Mouse (Mus musculus) cerebellum, adult 11 months (tissue): ENCODE data around the gene Vgf.

Source experiments
- DNase-seq: peaks from one replicate; pipeline ENCODE4 v3.0.0; 2022

The Vgf gene

DNA sequence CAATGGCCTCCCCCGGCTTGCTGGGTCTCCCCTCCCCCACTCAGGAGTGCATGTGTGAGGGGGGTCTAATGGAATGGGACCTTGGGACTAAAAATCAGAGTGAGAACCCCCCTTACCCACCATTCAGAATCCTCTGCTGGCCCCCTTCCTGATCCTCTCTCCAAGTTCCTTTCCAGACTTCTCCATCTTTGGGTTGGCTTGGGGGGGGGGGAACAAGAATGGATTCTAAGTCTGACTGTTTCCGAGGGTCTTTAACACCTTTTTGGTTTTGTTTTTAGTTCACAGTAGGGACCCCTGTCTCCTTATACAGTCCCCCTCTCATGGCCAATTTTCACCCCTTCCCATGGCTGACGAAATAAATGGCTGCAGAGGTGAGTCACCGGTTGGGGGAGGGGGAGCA is at the start of gene Vgf:
TSS of gene Vgf (plus strand) at position 301 of the 400 bp plus-strand sequence.
- DNase-seq = no peak

DNA sequence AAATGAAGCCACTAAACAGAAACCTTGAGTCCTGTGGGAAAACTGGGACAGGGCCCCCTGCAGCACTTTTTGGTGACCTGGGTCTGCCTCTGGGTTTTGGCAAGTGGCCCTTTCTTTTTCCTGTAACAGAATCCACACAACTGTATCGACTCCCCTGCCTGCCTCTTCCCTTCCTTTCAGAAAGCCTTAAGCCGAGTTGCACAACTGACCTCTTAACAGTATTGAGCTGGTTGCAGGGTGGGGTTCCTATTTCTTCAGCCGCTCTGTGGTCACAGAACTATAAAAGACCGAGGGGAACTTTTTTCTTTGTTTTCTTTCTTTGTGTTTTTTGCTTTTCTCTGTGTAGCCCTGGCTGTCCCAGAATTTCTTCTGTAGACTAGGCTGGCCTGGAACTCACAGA is 48.4 kb upstream of the Vgf start:
- no peak for DNase-seq

DNA sequence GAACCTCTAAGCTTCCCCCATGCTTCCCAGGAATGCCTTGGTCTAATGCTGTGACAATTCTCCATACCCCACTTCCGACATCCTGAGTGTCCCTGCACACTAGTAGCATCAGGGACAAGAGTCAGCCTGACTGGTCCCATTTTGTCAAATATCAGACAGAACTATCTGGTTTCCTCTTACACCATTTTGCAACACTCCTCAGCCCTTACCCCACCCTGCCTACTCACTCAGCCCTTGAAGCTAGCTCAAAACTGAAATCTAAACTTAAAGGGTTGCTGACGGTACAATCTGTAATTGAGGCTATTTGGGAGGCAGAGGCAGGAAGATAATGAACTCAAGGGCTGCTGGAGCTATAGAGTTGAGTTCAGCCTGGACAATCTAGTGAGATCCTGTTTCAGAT is 46.4 kb upstream of the Vgf start:
- DNase-seq = no peak

GRCm38 (mm10) chr5:136980974-136981373 is 45.2 kb upstream of the Vgf start:
- no peak for DNase-seq

DNA sequence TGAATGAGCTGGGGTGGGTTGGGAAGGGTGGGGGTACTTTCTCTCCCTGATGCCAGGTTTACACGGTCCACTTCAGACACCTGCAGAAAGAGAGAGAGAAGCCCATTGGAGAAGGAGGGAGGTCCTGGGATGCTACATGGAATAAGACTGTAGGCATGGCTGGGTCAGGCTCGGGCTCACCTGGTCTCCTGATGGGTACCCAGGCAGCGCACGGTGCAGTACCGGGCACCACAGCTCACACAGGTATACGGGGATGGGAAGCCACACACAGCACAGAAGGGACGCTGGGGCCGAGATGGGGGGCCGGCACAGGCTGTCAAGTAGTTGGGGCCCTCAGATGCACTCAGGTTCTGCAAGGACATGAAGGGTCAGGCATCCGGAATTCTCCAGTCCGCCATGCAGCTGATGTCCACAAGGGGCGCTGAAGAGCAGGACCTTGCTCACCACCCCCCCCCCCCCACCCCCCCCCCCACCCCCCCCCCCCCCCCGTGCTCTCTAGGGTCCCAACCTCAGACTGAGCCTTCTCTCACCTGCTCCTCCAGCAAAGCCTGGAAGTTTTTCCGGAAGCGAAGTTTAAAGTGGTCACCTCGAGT is 43.8 kb upstream of the Vgf start:
- DNase-seq = no peak

- DNase-seq = no peak
Measured at GRCm38 (mm10) chr5:136984828-136985227, 41.4 kb upstream of the Vgf start.

DNA sequence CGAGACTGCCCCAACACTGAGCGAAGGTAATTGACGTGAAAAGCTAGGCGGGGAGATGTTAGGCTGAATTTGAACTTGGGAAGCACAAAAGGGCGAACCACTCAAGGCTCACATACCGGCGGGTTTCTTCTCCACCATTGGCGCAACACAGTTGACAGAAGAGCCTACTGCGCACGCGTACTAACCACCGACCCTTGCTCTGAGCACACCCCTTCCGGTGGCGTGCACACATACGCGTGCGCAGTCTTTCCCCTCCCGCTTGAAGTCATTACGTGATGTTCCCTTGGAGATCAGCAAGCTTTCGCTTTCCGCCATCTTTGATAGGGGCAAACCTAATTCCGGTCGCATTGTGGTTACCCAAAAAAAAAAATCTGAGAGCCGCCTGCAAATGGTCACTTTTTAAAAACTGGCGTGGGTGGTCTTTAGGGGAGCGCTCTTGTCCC is 39.5 kb upstream of the Vgf start, which contains the start of gene Plod3:
TSS of gene Plod3 (plus strand) at position 325 of the 443 bp plus-strand sequence.
- DNase-seq = peak; percentile 97

DNA sequence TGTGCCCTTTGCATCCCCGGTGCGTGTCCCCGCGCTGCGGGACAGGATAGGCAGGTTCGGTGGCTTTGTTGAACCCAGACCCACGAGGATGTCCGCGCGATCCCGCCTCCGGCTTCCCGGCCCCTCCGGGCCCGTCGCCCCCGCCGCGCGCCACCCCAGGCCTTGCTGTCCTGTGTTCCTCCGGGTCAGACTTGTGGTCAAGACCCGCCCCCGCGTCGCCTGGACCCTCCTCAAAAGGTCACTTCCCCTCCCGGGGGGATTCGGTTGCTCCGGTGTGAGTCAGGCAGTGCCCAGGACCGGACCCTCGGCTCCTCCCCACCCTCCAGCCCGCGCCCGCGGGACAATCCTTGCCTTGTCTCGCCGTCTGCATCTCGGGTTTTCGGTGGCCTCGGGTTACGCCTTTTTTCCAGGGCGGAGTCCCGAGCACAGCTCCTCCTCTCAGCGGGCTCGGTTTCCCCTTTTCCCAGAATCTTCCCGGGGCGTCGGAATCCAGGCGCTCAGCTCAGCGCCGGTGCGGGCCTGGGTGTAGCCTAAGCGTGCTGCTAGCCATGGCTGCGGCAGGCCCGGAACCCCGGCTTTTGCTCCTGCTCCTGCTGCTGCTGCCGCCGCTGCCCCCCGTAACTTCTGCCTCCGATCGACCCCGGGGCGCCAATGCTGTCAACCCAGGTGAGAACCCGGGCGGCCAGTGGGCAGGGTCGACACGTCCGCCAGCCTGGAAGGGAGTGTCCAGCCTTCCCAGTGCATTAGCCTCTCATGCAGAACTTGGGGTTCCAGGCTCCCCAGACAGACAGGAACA is 38.9 kb upstream of the Vgf start:
- DNase-seq = peak; percentile 76

DNA sequence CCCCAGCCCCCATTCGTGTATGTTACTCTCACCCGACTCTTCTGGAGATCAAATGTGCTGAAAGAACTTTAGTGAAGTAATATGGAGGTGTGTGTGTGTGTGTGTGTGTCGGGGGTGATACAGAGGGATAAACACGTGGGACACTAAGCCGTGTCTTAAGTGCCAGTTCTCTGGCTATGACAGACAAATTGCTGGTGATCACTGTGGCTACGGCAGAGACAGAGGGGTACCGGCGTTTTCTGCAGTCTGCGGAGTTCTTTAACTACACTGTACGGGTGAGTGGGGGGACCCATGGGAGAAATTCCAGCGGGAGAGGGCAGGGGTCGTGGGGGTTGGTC is 38.3 kb upstream of the Vgf start, which contains the start of gene Znhit1:
TSS of gene Znhit1 (minus strand) at position 88 of the 338 bp plus-strand sequence.
- DNase-seq = no peak

- no peak for DNase-seq
Measured at GRCm38 (mm10) chr5:136988420-136988819, 37.8 kb upstream of the Vgf start.

- no peak for DNase-seq
Measured at GRCm38 (mm10) chr5:136989801-136990200, 36.4 kb upstream of the Vgf start.

DNA sequence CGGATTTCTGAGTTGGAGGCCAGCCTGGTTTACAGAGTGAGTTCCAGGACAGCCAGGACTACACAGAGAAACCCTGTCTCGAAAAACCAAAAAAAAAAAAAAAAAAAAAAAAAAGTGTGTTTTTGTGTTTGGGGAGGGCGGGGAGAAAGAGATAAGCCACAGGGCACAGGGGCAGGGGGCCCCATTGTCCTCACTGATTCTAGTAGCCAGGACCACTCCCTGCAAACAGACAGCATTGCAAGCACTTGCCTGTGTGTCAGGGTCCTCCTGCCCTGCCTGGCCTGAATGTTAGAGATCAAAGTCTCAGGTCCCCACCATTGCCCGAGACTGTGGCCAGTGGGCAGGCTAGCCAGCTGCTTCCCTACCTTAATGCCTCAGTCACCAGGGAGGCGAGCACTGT is 26.7 kb upstream of the Vgf start:
- no peak for DNase-seq

DNA sequence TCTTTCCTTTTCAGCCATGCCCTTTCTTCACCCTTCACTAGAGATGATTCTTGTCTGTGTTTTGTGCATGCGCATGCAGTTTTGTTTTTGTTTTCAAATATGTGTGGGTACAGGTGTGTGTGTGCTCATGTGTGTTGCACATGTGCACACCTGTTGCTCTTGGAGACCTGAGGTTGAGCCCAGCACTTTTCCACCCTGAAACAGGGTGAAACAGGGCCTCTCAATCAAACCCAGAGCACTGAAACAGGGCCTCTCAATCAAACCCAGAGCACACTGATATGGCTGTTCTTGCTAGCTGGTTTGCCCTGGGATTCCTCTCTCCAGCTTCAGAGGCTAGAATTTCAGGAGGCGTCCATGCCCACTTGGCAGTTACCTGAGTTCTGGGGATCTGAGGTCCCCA is 25.6 kb upstream of the Vgf start:
- DNase-seq = no peak

DNA sequence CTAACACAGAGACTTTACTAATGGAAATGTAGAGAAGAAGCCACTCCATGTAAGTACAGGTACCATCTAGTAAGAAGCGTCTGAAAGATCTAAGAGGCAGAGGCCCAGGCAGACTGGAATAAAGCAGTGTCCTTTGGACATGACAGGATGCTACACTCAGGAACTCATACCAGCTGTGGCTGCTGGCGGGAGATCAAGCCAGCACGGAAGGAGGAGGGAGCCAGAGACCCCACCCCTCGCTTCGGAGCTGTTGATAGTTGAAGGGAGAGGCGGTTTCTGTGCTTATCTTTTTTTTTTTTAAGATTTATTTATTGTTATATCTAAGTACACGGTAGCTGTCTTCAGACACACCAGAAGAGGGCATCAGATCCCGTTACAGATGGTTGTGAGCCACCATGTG is 18.9 kb upstream of the Vgf start:
- DNase-seq = no peak

DNA sequence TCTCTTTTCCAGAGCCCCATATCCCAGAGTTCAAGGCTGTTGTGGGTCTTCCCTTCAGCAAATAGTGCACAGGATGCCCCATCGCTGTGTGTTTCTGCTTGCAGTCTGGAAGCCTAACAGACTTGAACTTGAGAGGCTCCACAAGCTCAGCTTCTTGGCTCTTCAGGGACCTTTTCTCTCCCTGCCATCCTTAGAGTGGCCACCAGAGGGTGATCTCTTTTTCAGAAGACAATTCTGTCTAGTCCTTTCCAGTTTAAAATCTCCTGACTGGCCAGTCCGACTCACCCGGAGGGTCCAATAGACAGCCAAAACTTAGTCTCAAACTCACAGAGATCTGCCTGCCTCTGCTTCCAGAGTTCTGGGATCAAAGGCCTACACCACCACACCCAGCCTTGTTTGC is 16.2 kb upstream of the Vgf start:
- DNase-seq = no peak

DNA sequence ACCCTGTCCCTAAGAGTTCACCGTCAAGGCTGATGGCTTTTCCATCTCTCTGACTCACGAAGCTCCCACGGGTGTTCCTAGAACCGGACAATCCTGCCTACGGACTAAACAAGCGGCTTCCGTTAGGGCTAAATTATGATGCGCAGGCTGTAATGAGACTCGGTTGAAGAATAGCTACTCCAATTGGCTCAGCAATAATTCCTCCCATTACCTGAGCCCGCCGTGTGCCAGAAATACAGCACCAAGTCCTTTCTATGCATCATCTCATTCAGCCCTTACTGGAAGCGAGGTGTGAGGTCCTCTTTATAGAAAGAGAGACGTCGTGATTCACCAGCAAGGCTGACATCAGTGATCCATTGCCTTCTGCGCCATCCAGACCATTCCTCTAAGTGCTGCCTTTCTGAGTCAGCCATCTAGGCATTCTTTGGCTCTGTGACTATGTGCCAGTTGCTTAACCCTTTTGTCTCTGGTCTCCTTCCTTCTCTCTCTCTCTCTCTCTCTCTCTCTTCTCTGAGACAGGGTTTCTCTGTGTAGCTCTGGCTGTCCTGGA is 13.7 kb upstream of the Vgf start:
- no peak for DNase-seq

DNA sequence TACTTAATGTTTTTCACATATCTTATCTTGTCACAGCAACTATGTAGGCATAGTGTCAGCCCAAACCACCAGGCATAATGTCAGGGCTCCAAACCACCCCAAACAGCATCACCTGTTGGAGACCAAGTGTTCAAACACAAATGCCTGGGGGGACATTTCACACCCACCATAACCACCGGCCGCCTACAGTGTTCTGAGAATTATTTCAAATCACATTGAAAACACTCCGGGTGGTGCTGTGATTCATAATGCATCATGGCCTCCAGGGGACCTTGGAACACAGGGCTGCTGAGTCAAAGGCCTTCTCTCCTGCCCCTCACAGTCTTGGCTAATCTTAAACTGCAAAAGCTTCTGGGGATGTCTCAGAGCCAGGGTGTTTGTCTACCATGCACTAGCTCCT is 10.3 kb upstream of the Vgf start:
- no peak for DNase-seq

- no peak for DNase-seq
Measured at GRCm38 (mm10) chr5:137024318-137024717, 1.9 kb upstream of the Vgf start.

- peak; percentile 69 for DNase-seq
Measured at GRCm38 (mm10) chr5:137025132-137025531, 1.1 kb upstream of the Vgf start.

DNA sequence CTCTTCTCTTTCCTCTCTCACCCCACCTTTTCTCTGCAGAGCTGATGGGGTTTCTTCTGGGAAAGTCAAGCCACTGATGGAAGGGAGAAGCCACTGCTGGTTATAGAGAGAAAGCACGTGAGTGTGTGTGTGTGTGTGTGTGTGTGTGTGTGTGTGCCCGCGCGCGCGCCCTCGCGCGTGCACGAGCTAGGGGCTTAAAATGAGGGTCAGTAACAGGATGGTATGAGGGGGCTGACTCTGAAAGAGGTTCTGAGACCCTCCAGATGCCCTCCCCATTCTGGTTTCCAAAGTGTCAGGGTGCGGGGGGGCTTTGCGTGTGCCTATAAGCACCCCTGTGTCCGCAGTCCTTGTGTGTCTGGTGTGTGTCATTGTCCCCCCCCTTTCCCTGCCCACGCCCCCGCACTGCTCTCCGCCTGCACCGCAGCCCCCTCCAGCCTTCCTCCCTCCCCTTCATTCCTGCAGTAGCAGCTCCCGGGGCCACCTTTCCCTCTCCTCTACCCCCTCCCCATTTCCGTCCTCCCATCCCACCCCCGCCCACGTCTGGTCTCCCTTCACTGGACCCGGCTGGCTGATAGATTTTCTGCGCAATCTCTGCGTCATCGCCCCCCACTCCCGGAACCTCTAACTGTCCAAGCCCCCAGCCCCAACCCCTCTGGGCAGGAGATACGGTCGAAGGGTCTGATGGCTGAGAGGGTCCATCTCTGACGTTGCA is 2.5 kb downstream of the Vgf start:
- DNase-seq = no peak

- DNase-seq = no peak
Measured at GRCm38 (mm10) chr5:137029273-137029585, 3.0 kb downstream of the Vgf start.

GRCm38 (mm10) chr5:137029643-137030415 is 3.6 kb downstream of the Vgf start:
- DNase-seq = peak; percentile 91

- DNase-seq = no peak
Measured at GRCm38 (mm10) chr5:137030416-137030810, 4.2 kb downstream of the Vgf start.
